ENCODE assay signal across 16 mouse cellular contexts in genomic region chr3:84688176-84688575, GRCm38 (mm10). TPM values are rescaled to one million over a fixed set of nuclear protein-coding genes. Genes with fewer than 3 reads are reported as not detected.
DNase-seq lines count a peak whose midpoint lies in the region; ATAC-seq and TF ChIP-seq lines count a peak whose summit lies in the region.
"Had no signal": no experiment of that assay in that cellular context is flagged by ENCODE, and none has a peak within 500 bp of the region (broad histone marks: within the 10 kb centered on the region; RNA-seq: fewer than 3 reads in every experiment).

No protein-coding gene starts in this region.

- H3K27me3 ChIP-seq in hindbrain, embryonic 16.5 days (replicated peaks; ENCODE audit: control insufficient read depth, insufficient read depth, low read length): no peaks in the 10 kb centered on the region
- H3K27me3 ChIP-seq in hindbrain, embryonic 12.5 days: no peaks in the 10 kb centered on the region; the same call in 1 of the 2 replicates
- H3K27me3 ChIP-seq in CH12.LX (replicated peaks): no peaks in the 10 kb centered on the region
- H3K27me3 ChIP-seq: stomach, embryonic 15.5 days had no signal

- no peak overlapping the region for H3K4me3 ChIP-seq in hindbrain, embryonic 16.5 days (ENCODE audit: low read length)
- H3K4me3 ChIP-seq in hindbrain, embryonic 12.5 days: no peak overlapping the region
- no peak overlapping the region for H3K4me3 ChIP-seq in CH12.LX (replicated peaks in 1 of 3; ENCODE audit: low read depth in 2 of 3, low read length in 2 of 3, poor library complexity in 1 of 3)
- H3K4me3 ChIP-seq: hindbrain, embryonic 10.5 days; left cerebral cortex, adult 2 months; liver, embryonic 12.5 days; stomach, embryonic 15.5 days had no signal

- no peak overlapping the region for H3K9ac ChIP-seq in hindbrain, embryonic 16.5 days (ENCODE audit: low read depth, low read length)
- H3K9ac ChIP-seq in hindbrain, embryonic 12.5 days: no peak overlapping the region
- no peak overlapping the region for H3K9ac ChIP-seq in CH12.LX (ENCODE audit: insufficient read depth, low read depth)
- H3K9ac ChIP-seq: liver, embryonic 12.5 days; stomach, embryonic 15.5 days had no signal

- H3K36me3 ChIP-seq in hindbrain, embryonic 16.5 days (ENCODE audit: control insufficient read depth, insufficient read depth, low read length): no peaks in the 10 kb centered on the region
- H3K36me3 ChIP-seq in hindbrain, embryonic 12.5 days: no peaks in the 10 kb centered on the region
- peaks cover 52 to 60% of the 10 kb centered on the region in 2 experiments for H3K36me3 ChIP-seq in CH12.LX (replicated peaks in 1 of 2; ENCODE audit: control insufficient read depth in 1 of 2, insufficient read depth in 1 of 2, low read length in 1 of 2)
- H3K36me3 ChIP-seq: G1E; hindbrain, embryonic 10.5 days; liver, embryonic 12.5 days; stomach, embryonic 15.5 days had no signal

- no peak for TF ChIP-seq POLR2A in CH12.LX (IDR thresholded peaks at IDR 0.05; ENCODE audit: low read depth, low read length)

- WGBS in hindbrain, embryonic 16.5 days: 69% methylated on average over 5 of the region's 5 CpGs
- WGBS in hindbrain, embryonic 12.5 days: 83% methylated on average over 5 of the region's 5 CpGs

- dilution Hi-C loops in CH12.LX (cut with MboI; ENCODE audit: extremely low pct_ligation_motif_present, extremely low pct_unique_long_range_greater_than_20kb, low sequenced_read_pairs): no loop called here

- TF ChIP-seq RAD21 in CH12.LX (IDR thresholded peaks at IDR 0.05; ENCODE audit: low read depth, low read length): peak; percentile 44

- H3K9me3 ChIP-seq in hindbrain, embryonic 16.5 days (ENCODE audit: control insufficient read depth, low read length): no peaks in the 10 kb centered on the region
- no peaks in the 10 kb centered on the region for H3K9me3 ChIP-seq in hindbrain, embryonic 12.5 days (replicated peaks)
- no peaks in the 10 kb centered on the region for H3K9me3 ChIP-seq in CH12.LX (replicated peaks; ENCODE audit: low read length)
- H3K9me3 ChIP-seq: G1E; hindbrain, embryonic 10.5 days; liver, embryonic 12.5 days; stomach, embryonic 15.5 days had no signal

- peaks cover 9% of the 10 kb centered on the region; the same call in 1 of the 2 replicates for H3K79me2 ChIP-seq in CH12.LX (replicated peaks; ENCODE audit: control insufficient read depth, extremely low read depth, insufficient read depth, poor library complexity, severe bottlenecking)

- no peak overlapping the region for H3K4me2 ChIP-seq in hindbrain, embryonic 16.5 days (ENCODE audit: low read length)
- H3K4me2 ChIP-seq in hindbrain, embryonic 12.5 days (replicated peaks): no peak overlapping the region
- no peak overlapping the region for H3K4me2 ChIP-seq in CH12.LX (ENCODE audit: insufficient read depth, low read depth, poor library complexity, severe bottlenecking)
- H3K4me2 ChIP-seq: liver, embryonic 12.5 days; stomach, embryonic 15.5 days had no signal

- peak; percentile 40; the same call in 1 of the 2 replicates for ATAC-seq in hindbrain, embryonic 16.5 days
- ATAC-seq in hindbrain, embryonic 12.5 days (ENCODE audit: low FRiP score): no peak
- ATAC-seq: liver, embryonic 12.5 days had no signal

- TF ChIP-seq CTCF in CH12.LX (conservative IDR thresholded peaks at IDR 0.05 in 1 of 2, IDR thresholded peaks at IDR 0.05 in 1 of 2; ENCODE audit: low read depth in 2 of 2, low read length in 2 of 2): peak in 1 of 2 experiments; percentile 44; a peak in 2 of 4 replicates

- in situ Hi-C loops in CH12.LX (cut with MboI; ENCODE audit: low pct_ligation_motif_present, low pct_unique_long_range_greater_than_20kb, low sequenced_read_pairs): loop anchor here (5.0 kb wide), 1 partner anchor 36 kb away; no protein-coding TSS in a partner anchor

- peak; percentile 67 for TF ChIP-seq EP300 in CH12.LX (IDR thresholded peaks at IDR 0.05; ENCODE audit: low read length)

- peak; percentile 70 for DNase-seq in CH12.LX (ENCODE audit: extremely low read depth)
- DNase-seq in cerebellum, adult 8-10 months: peak; percentile 26
- peak; percentile 33 for DNase-seq in gastrocnemius, postnatal 10 days
- DNase-seq in neural tube, embryonic 10.5 days (ENCODE audit: extremely low spot score, low spot score): no peak
- DNase-seq in adrenal gland, postnatal 14 days: no peak
- DNase-seq: adrenal gland, postnatal 25 days; kidney, adult 18-20 months; right cerebral cortex, postnatal 14 days; thymus, postnatal 25 days had no signal

- H3K27ac ChIP-seq in hindbrain, embryonic 16.5 days (ENCODE audit: low read depth, low read length): no peak overlapping the region
- no peak overlapping the region for H3K27ac ChIP-seq in hindbrain, embryonic 12.5 days
- peak overlapping the region; percentile 96 for H3K27ac ChIP-seq in CH12.LX (ENCODE audit: insufficient read depth, low read depth)
- H3K27ac ChIP-seq: hindbrain, embryonic 10.5 days; left cerebral cortex, adult 2 months; liver, embryonic 12.5 days; stomach, embryonic 15.5 days had no signal

- H3K4me1 ChIP-seq in hindbrain, embryonic 16.5 days (ENCODE audit: control insufficient read depth, insufficient read depth, low read depth, low read length): no peaks in the 10 kb centered on the region; the same call in 1 of the 2 replicates
- peaks cover 16% of the 10 kb centered on the region; the same call in 1 of the 2 replicates for H3K4me1 ChIP-seq in hindbrain, embryonic 12.5 days
- H3K4me1 ChIP-seq in CH12.LX (ENCODE audit: control insufficient read depth in 1 of 2, insufficient read depth in 2 of 2): peaks cover 53 to 89% of the 10 kb centered on the region in 2 experiments
- H3K4me1 ChIP-seq: liver, embryonic 12.5 days; stomach, embryonic 15.5 days had no signal

TF ChIP-seq in CH12.LX, 34 proteins besides CTCF, POLR2A, EP300 and RAD21:
- TF ChIP-seq RCOR1 (conservative IDR thresholded peaks at IDR 0.05; ENCODE audit: low read depth, low read length) (peak; percentile 48; the same call in 1 of the 2 replicates), ZMIZ1 (IDR thresholded peaks at IDR 0.05; ENCODE audit: low read depth, low read length) (0 out of 2 replicates have a peak, but pooled peaks have one; percentile 1), SIN3A (IDR thresholded peaks at IDR 0.05; ENCODE audit: low read length) (peak; percentile 40), IRF4 (IDR thresholded peaks at IDR 0.05; ENCODE audit: low read depth, low read length) (no peak), JUND (conservative IDR thresholded peaks at IDR 0.05; ENCODE audit: low read depth, low read length) (no peak), BHLHE40 (IDR thresholded peaks at IDR 0.05; ENCODE audit: low read depth, low read length) (0 out of 2 replicates have a peak, but pooled peaks have one; percentile 22), TCF12 (IDR thresholded peaks at IDR 0.05; ENCODE audit: low read depth, low read length) (peak; percentile 89), GABPA (IDR thresholded peaks at IDR 0.05; ENCODE audit: insufficient replicate concordance, low read depth, low read length) (no peak), MAX (IDR thresholded peaks at IDR 0.05; ENCODE audit: low read length) (0 out of 2 replicates have a peak, but pooled peaks have one; percentile 24), ELF1 (IDR thresholded peaks at IDR 0.05; ENCODE audit: low read depth, low read length) (0 out of 2 replicates have a peak, but pooled peaks have one; percentile 13), POLR2AphosphoS2 (IDR thresholded peaks at IDR 0.05; ENCODE audit: low read depth, low read length) (no peak), ETS1 (conservative IDR thresholded peaks at IDR 0.05; ENCODE audit: low read depth, low read length) (peak; percentile 45), NRF1 (IDR thresholded peaks at IDR 0.05; ENCODE audit: low read depth, low read length) (no peak), SMC3 (IDR thresholded peaks at IDR 0.05; ENCODE audit: low read depth, low read length) (peak; percentile 49)

RNA-seq across cellular contexts. Expression of gene Tmem154, which starts 22.2 kb away (rescaled TPM):
- polyA plus RNA-seq in hindbrain, embryonic 16.5 days (2015; fragmentation: Nextera tagmentation; extraction: Ambion mirVana): 1.2 and 1.5 TPM in 2 replicates
- polyA plus RNA-seq in hindbrain, embryonic 12.5 days (2016; fragmentation: Nextera tagmentation; extraction: Ambion mirVana): 0.44 and 1.1 TPM in 2 replicates
- 38.6 and 42.8 TPM in 2 replicates for total RNA-seq in CH12.LX (2012; rRNA removed)
- total RNA-seq in CH12.LX (2014; rRNA removed): 57.1 and 57.7 TPM in 2 replicates
- 81.6 and 91.5 TPM in 2 replicates for polyA plus RNA-seq in CH12.LX (2012; ENCODE audit: insufficient read length, low read depth)
- total RNA-seq in gastrocnemius, postnatal 10 days (2021): 1 to 10 TPM; 2.1 to 3.1 TPM
- 4.0 and 4.6 TPM in 2 replicates for total RNA-seq in adrenal gland, postnatal 14 days (2021)

Comparison
In these comparisons a context has a peak if more than half of its experiments do, and no peak if none do; other contexts are left out.
1. DNase-seq: peak in CH12.LX (single experiment), cerebellum, adult 8-10 months (single experiment) and gastrocnemius, postnatal 10 days (single experiment); none in neural tube, embryonic 10.5 days (single experiment) and adrenal gland, postnatal 14 days (single experiment).